Mouse (Mus musculus) layer of hippocampus, adult 8-10 months (tissue): Measurements from ENCODE around the gene Dync2li1. TPM values are rescaled to one million over a fixed set of nuclear protein-coding genes. Genes with fewer than 3 reads are reported as not detected.

ENCODE experiments used
- DNase-seq, 2 experiments: peaks; one replicate each; pipeline ENCODE4 v3.0.0; 2022; ENCODE audit warnings: low spot score in 2 of 2
- total RNA-seq, 4 experiments: library from RNA; stranded (reverse); gene quantifications; 2 replicates each; pipeline ENCODE4 v1.2.4; 2022

Gene Dync2li1
- total RNA-seq, 4 experiments from 2014 or later = 21.0 to 27.2 (median 23.5) TPM

GRCm38 (mm10) chr17:84608606-84609005 is 17.7 kb upstream of the Dync2li1 start:
- DNase-seq = no peak

DNA sequence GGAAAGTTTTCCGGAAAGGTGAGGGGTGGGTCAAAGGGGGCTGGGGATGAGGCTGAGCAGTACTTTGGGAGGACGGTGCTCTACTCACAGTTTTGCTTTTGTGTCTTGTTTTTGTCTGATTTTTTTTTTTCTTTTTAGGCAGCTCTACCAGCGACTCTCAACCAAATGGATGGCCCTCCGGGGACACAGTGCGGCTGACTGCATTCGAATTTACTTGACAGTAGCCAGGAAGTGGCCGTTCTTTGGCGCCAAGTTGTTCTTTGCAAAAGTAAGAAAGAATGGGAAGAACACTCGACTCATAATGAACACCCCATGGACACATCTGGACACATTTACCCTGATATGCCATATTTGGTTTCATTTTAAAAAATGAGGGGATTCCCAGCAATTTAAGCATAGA is 14.8 kb upstream of the Dync2li1 start:
- no peak for DNase-seq

DNA sequence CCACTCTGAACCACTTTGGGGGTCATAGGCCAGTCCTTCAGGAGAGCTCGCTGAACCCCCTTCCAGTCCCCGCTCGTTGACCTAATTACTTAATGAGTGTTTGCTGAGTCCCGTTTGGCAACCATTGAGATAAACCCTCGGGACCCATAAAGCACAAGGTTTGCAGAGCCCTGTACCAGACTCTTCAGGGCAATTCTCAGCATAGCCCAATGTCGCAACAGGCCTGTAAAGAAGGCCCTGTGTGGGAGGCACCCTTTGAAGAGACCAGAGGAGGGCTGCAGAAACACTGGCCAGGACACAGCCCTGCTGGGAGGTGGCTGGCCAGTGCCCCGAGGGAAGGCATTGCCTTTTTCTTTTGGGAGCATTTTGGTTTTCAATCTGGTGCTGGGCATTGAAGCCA is 14.3 kb upstream of the Dync2li1 start:
- no peak for DNase-seq

GRCm38 (mm10) chr17:84615811-84616210 is 10.5 kb upstream of the Dync2li1 start:
- DNase-seq = no peak

DNA sequence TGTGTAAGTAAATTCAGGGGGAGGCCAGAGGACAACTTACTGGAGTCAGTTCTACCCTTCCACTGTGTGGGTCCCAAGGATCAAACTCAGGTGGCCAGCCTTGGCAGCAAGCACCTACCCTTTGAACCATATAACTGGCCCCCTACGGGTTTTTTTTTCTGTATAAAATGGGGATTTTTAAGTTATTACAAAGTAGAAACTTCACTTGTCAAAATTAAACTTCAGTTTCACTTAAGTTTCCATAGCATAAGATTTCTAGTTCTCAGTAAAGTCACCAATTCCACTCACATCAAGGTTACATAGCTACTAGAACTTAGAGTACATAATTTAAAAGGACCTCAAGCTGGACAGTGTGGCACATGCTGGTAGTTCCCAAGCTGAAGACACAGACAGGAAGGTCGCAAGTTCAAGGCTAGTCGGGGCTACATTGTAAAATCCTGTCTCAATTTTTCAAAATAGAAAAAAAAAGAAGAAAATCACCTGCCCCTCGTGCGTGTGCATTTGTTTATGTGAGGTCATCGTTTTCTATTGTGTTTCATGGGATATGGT is 9.7 kb upstream of the Dync2li1 start:
- no peak for DNase-seq

GRCm38 (mm10) chr17:84617953-84618352 is 8.3 kb upstream of the Dync2li1 start:
- DNase-seq = no peak

GRCm38 (mm10) chr17:84619112-84619511 is 7.2 kb upstream of the Dync2li1 start:
- no peak for DNase-seq

- DNase-seq = no peak
Observed at GRCm38 (mm10) chr17:84620076-84620475, 6.2 kb upstream of the Dync2li1 start.

- DNase-seq = no peak
Observed at GRCm38 (mm10) chr17:84620610-84621009, 5.7 kb upstream of the Dync2li1 start.

- no peak for DNase-seq
Observed at GRCm38 (mm10) chr17:84621209-84621608, 5.1 kb upstream of the Dync2li1 start.

GRCm38 (mm10) chr17:84622028-84622427 is 4.3 kb upstream of the Dync2li1 start:
- DNase-seq = no peak

- DNase-seq = no peak
Observed at GRCm38 (mm10) chr17:84622873-84623272, 3.4 kb upstream of the Dync2li1 start.

- DNase-seq = no peak
Observed at GRCm38 (mm10) chr17:84626857-84627305, 585 bp downstream of the Dync2li1 start.

DNA sequence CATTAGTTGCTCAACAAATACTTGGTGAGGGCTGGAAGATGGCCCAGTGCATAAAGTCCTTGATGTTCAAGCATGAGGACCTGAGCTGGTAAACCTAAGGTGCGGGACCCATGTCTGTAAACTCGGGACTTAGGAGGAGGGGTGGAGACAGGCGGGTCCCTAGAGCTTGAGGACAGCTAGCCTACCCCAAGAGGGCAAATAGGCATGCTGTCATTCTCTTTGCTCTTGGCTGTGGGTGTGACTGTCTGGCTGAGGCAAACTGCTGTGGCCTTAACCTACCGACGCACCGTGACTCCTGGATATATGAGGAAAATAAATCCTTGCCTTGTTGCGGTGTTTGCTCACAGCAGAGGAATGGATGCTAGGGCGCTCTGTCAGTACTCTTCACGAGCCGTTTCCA is 1.4 kb downstream of the Dync2li1 start:
- DNase-seq = no peak

- DNase-seq = no peak
Observed at GRCm38 (mm10) chr17:84628611-84629010, 2.3 kb downstream of the Dync2li1 start.

GRCm38 (mm10) chr17:84631836-84632235 is 5.5 kb downstream of the Dync2li1 start:
- DNase-seq = no peak

DNA sequence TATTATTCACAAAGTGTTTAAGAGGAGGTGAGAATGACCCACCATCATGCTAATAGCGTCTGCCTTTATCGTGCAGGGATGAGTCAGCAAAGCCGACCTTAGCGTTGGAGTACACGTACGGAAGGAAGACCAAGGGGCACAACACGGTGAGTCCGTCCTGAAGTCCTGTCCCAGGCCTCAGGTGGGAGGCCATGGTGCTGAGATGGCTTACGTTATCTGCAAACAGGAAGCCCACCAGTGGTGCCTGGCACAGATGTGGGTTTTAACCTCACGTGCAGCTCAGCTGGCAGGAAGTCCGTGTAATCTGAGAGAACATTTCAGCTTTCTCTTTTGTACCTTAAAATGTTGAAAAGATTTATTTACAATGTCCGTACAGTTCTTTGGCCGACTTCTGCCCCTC is 7.1 kb downstream of the Dync2li1 start:
- no peak for DNase-seq

- no peak for DNase-seq
Observed at GRCm38 (mm10) chr17:84636328-84636727, 10.0 kb downstream of the Dync2li1 start.

DNA sequence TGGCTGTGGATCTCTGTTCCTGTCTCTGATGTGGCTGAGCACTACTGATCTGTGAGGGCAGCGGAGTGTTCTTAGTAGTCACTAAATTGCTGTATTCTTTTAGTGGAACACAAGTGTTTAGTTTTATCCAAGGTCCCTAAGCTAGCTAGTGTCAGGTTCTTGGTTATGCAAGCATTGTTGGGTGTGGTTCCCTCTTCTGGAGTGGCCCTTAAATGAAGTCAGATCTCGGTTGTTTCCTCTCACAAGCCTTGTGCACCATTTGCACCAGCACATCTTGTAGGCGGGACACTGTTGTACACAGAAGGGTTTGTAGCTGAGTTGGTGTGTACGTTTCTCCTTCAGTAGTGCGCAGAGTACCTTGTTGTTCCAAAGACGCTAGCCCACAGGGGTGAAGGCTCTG is 11.7 kb downstream of the Dync2li1 start:
- no peak for DNase-seq

GRCm38 (mm10) chr17:84639796-84640378 is 13.6 kb downstream of the Dync2li1 start:
- DNase-seq = no peak

- DNase-seq = peak in 1 of 2 experiments; percentile 35
Observed at GRCm38 (mm10) chr17:84641893-84642292, 15.6 kb downstream of the Dync2li1 start.

DNA sequence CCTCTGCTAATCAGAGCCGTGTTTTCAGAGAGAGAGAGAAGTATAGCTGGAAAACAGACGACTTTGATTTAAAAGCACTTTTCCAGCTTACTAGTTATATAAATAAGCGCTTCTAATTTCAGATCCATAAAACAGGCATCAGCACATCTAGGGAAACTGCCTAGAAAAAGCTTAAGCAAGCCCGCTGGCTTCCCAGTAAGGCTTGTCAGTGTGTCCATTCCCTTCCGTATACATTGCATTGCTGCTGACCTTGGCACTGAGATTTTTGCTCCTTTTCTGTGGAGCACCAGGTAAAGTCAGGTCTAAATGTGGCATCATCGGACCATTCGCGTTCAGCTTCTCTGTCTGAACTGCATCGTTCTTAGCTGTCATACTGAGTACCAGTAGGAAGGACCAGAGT is 16.0 kb downstream of the Dync2li1 start:
- DNase-seq = no peak

DNA sequence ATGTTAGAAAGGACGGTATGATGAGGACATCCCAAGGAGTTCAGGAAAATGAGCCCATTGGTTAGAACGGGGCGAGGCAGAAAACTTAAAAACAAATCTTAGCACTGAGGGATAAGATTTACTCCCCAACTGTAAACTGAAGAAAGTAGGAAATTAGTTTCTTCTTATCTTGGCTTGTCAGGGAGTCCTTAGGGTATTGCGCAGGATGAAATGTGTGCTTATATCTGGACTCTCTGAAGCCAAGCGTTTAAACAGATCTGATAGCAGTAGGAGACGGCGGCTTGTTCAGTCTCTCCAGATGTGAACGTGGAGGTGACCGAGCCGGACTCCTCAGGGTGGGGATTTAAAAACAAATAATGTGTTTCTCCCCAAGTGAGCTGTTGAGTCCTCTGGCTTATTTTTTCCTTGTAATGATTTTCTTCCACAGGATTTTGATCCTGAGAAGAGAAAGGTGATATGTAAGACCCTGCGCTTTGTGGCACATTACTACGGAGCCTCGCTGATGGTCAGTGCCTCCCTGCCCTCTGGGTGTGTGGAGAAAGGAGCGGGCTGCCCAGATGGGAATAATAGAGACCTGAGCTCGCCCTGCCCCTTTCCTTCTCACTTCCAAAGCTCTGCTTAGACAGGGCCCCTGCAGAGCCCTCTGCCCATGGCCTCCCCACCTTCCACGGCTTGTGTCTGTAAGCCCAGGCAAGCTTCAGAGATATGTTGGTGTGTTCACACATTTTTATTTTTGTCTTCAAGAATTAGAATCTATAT is 18.2 kb downstream of the Dync2li1 start:
- DNase-seq = no peak
